Mouse (Mus musculus) ovary, adult 2 months (tissue): ENCODE results near the gene Prpf40b. TPM values are rescaled to one million over a fixed set of nuclear protein-coding genes. Genes with fewer than 3 reads are reported as not detected.

Experiments used
- polyA plus RNA-seq: library from polyadenylated mRNA; depleted of rRNA; stranded (reverse); fragments of >200 nt; gene quantifications from 2 replicates; pipeline ENCODE4 v1.2.3, GENCODE M21; 2012; rRNA removed

Gene Prpf40b
- polyA plus RNA-seq = 108 and 142 TPM in 2 replicates

DNA sequence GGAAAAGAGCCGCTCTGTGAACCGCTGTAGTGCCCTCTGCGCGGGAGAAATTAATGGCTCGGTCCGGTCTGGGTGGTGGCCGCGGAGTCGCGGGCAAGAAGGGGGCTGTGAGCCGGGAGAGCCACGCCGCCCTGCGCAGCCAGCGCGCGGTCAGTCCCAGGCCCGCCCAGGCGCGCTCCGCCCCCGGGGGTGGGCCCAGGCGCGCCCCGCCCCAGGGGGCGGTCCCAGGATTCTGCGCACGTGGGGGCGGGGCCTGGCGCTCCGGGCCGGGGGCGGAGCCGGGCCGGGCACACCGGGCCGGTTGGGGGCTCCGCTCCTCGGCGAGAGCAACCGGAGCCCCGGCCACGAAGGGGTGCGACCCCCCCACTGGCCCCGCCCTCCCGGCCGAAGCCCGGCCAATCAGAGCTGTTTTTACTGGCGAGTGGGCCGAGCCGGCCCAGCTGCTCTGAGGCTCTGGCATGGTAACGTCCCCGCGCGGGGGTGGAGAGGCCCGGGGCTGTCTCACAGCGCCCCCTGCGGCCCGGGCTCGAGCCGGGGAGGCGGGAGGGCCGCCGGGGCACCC is at the start of gene Prpf40b:
Gene Prpf40b (plus strand): TSS at position 275 of the 562 bp plus-strand sequence.

DNA sequence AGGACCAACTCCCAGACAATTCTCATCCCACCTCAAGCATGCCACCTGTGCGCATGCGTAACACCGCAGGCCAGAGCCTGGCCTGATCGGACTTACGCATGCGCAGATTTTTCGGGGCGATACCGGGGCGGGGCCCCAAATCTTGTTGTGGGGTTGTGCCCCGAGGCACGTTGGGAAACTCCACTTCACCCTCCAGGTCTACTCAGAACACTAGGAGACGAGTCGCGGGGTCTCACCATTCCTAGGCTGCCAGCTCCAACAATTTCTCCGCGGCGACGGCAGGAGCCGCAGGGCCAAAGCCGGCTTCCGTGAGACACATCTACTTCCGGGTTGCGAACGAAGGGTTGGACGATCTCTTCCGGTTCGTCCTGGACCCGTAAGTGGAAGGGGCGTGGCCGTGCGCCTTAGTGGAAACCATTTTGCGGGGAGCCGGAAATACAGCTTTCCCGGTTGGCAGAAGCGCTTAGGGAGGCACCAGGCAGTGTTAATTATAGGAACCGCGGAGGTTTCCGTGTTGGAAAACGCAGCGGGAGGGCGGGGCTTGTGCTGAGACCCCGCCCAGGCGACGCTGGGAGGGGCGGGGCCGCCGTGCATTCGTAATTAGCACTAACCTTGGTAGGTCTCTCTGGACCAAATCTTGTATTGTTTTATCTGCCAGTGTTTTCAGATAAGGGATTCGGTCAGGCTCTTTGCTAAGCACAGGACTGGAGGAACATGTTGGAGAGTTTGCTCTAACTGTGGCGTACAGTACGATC is 43.1 kb upstream of the Prpf40b start, which contains the start of gene Mcrs1:
Gene Mcrs1 (minus strand): TSS at position 336 of the 755 bp plus-strand sequence.

DNA sequence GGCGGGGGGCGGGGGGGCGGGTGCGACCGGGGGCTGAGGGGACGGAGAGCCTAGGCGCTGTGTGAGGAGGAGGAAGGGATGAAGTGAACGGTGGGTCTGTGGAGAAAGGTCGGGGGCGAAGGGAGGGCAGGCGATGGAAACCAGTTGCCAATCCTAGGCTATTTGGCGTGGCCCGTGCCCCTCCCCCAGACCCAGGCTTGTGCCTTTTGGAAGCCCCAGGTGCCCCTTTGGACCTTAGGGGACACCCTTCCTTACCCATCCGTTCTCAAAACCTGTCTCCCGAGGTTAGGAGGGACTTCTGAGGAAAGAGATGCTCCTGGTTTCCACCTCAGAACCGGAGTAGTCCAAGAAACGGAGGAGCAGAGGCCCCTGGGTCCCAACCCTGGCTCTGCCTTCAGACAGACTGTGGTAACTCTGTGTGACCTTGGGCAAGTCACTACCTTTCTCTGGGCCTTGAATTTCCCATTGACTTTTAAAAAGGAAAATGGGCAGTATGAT is 646 bp downstream of the Prpf40b start, which contains the start of gene Fam186b:
Gene Fam186b (minus strand): TSS at position 405 of the 498 bp plus-strand sequence.

Other genes with a start within 250 kb of the Prpf40b start
- gene Prph, start 239.9 kb upstream of the Prpf40b start, polyA plus RNA-seq = 3.1 and 5.7 TPM in 2 replicates
- gene Troap, start 220.5 kb upstream of the Prpf40b start, polyA plus RNA-seq = 11.9 and 18.1 TPM in 2 replicates
- gene C1ql4, start 207.3 kb upstream of the Prpf40b start, polyA plus RNA-seq = not detected in 2 replicates
- 0.41 and 0.77 TPM in 2 replicates for gene Dnajc22, start 201.9 kb upstream of the Prpf40b start, polyA plus RNA-seq
- gene Spats2, start 169.2 kb upstream of the Prpf40b start, polyA plus RNA-seq = 16.4 and 20.7 TPM in 2 replicates
- 18.4 and 29.1 TPM in 2 replicates for gene Kcnh3, start 70.2 kb upstream of the Prpf40b start, polyA plus RNA-seq
- 118 and 125 TPM in 2 replicates for gene Mcrs1, start 43.1 kb upstream of the Prpf40b start, polyA plus RNA-seq
- gene Fam186b, start 801 bp downstream of the Prpf40b start, polyA plus RNA-seq = 0.33 and 0.56 TPM in 2 replicates
- gene Fmnl3, start 75.4 kb downstream of the Prpf40b start, polyA plus RNA-seq = 40.4 and 58.2 TPM in 2 replicates
- 631 and 638 TPM in 2 replicates for gene Tmbim6, start 97.8 kb downstream of the Prpf40b start, polyA plus RNA-seq
- 24.5 and 25.3 TPM in 2 replicates for gene Nckap5l, start 162.7 kb downstream of the Prpf40b start, polyA plus RNA-seq
- gene Bcdin3d, start 179.6 kb downstream of the Prpf40b start, polyA plus RNA-seq = 5.3 and 6.0 TPM in 2 replicates
- gene Faim2, start 233.1 kb downstream of the Prpf40b start, polyA plus RNA-seq = 1.7 and 2.3 TPM in 2 replicates